Mouse (Mus musculus) gastrocnemius, postnatal 10 days (tissue): ENCODE data around the gene Syt1. TPM values are rescaled to one million over a fixed set of nuclear protein-coding genes. Genes with fewer than 3 reads are reported as not detected.

ENCODE experiments used
- DNase-seq: peaks from one replicate; pipeline ENCODE4 v3.0.0; 2021; ENCODE audit warnings: mixed read lengths
- total RNA-seq, 2 experiments: library from RNA; stranded (reverse); gene quantifications; 2 replicates each; pipeline ENCODE4 v1.2.3; 2021

The Syt1 gene
- total RNA-seq, 2 experiments from 2014 or later: 1.3 TPM

- no peak for DNase-seq
Observed at GRCm38 (mm10) chr10:108572764-108573163, 438.0 kb downstream of the Syt1 start.

DNA sequence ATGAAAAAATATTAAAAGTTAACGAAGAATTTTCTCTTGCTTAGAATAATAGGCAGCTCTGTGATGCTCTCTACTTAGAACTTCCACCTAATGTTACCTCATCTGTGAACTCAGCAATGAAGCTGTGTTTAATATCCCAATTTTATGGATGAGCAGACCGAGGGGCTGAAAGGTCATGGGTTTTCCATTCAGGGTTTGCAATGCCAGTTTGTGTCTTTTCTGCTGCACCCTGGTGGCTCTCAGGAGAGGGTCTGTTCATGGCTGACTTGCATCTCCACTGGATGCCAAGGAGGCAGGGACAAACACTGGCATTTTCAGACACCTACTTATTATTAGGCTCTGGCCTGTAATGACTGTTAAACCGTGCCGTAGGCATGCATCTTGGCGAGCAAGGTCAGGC lies 439.7 kb downstream of the Syt1 start:
- DNase-seq: no peak

DNA sequence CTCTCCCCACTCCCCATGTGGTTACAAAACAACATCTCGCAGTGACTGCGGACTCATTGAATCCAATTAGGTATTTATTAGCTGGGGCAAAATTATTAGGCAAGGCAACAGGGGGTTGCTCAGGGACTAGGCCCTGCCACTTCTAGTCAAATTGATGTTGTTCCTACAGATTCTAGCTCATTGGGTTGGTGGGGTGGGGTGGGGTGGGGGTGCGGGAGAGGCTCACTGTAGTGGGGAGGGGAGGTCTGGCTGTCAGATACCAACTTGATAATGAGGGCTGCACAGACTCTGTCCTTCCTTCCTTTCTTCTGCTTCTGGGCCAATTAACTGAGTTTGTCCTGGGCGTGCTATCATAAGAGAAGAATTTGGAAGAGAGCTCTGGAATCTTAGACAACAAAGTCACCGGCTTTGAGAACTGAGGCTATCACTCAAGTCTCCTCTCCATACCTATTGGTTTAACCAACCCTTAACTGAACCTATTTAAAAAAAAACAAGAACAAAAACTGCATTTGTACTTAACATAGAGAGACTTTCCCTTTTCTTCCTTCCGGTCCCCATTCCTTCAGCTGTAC lies 441.1 kb downstream of the Syt1 start:
- no peak for DNase-seq

GRCm38 (mm10) chr10:108568925-108569324 lies 441.9 kb downstream of the Syt1 start:
- no peak for DNase-seq

GRCm38 (mm10) chr10:108568136-108568535 lies 442.6 kb downstream of the Syt1 start:
- no peak for DNase-seq

DNA sequence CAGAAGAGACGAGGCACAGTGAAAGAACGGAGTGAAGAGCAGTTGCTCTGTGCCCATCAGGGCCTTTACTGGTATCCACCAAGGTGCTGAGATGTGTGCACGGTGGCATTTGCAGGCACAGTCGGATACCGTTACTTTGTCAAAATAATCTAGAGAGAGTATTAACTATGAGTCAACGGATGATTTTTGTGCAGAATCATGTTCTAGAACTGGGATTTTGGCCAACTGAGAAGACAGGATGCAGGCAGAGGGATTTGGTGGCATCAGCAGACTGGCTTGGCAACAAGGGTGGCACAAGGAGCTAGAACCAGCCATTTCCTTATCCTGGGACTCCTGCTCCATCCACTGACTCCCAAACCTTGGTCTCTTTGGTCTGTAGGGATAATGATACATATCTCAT lies 443.3 kb downstream of the Syt1 start:
- DNase-seq: no peak

DNA sequence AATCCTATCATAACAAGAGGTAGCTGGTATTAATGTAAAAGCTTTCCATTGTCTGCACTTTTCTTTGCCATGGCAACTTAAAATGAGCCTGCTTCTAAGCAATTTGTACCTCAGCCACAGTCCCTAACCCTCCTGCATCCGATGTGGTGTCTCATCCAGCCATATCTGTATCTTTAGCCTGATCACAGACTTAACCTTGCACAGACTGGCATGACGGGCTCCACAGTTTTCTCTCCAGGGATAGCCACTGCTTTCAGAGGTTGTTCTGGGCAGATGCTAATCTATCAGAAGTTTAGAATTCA lies 451.2 kb downstream of the Syt1 start:
- DNase-seq: no peak

- DNase-seq: no peak
Observed at GRCm38 (mm10) chr10:108558812-108559606, 451.8 kb downstream of the Syt1 start.

DNA sequence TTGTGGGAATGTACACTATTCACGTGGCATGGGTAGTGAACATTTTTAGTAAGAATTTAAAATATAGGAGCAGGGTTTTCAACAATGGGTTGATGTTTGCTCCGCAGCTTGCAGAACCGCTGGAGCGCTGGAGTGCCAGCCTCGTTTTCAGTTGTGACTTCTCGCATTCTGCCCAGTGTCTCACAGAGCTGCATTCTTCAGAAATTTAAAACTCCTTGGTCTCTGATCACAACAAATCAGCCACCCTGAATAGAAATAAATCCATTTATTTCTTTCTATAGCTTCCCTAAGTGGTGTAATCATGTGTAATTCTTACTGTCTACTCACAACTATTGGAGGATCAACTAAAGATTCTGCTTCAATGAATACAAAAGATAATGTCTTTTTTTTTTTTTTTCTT lies 458.2 kb downstream of the Syt1 start:
- DNase-seq: no peak

- no peak for DNase-seq
Observed at GRCm38 (mm10) chr10:108545715-108546114, 465.1 kb downstream of the Syt1 start.

DNA sequence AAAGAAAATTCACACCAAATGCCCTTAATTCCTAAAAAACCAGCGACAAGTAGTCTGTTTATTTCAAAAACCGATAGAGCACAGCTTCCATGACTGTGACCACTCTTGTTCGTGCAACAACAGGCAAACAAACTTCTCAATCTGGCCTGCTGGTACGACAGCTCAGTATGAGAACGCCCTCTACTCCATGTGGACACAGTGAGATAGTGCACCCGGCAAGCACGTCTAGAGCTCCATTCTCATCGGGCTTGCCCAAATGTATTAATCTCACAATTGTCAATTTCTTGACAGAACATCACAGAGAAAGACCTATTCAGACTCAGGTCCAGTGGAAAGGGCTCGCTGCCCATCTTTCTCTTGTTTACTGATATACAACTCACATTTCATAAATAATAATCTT lies 469.2 kb downstream of the Syt1 start:
- no peak for DNase-seq

- DNase-seq: no peak
Observed at GRCm38 (mm10) chr10:108538546-108538945, 472.2 kb downstream of the Syt1 start.

DNA sequence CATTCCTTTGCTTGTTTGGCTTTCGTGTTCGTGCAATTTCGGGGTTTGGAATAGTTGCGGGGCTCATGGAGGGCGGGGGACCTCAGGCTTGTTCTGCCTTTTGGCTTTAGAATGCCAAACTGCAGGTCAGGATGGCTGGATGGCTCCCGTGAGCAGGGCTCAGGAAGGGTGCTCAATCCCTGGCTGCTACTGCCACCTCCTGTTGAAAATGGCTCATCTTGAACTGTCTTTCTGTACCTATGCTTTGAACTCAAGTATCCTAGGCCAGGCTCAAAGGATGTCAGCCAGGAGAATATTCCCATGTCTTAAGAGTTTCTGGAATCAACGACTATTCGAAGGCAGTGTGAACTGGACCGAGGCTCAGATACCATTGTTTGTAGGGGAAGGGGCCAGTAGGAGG lies 473.1 kb downstream of the Syt1 start:
- no peak for DNase-seq

DNA sequence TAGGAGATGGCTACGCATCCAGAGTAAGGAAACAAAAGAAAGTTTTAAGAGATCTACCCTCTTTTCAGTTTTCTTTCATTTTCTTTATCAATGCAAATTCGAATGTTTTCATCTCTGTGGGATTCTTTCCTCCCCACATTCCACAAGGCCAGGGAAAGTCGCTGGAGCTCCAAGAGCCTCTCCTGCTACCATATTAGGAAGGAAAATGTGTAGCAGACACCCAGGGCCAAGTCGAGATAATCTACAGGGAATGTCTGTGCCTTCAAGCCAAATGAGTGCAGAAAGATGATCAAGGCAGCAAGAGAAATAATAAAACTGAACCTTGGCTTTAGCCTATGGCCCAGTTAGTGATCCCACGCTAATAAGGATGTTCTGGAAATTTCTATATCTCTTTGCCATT lies 474.9 kb downstream of the Syt1 start:
- no peak for DNase-seq

DNA sequence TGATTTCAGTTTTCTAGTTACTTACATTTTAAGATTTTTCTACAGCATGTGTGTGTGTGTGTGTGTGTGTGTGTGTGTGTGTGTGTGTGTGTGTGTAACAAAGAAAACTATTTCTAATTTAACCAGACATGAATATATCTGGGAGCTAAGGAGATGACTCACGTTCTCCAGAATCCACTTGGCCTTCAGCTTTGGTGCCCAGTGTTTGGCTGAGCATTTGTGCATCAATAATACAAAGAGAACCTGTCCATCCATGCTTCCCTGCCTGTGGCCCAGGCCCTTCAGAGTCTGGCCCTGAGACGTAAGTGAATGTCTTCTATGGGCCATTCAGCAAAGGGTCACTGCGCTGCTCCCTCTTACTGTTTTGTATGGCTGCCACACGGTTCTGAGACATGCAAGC lies 476.7 kb downstream of the Syt1 start:
- DNase-seq: no peak

DNA sequence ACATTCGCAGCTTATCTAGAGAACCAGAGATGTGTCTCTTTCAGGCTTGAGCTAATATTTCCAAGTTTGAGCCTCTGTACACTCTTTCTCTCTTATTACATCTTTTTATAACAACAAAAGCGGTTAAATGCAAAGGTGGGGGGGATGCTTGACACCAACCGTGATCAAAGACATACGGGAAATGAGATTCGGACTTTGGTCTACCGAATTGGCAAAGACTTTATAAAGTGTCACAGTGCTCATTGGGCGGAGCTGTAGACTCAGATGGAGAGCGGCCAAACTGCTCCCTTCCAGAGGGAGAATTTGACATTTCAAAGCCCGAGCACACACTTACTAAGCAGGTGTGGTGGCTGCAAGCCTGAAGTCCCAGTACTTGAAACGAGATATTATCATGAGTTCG lies 477.9 kb downstream of the Syt1 start:
- DNase-seq: no peak

GRCm38 (mm10) chr10:108532283-108532682 lies 478.5 kb downstream of the Syt1 start:
- no peak for DNase-seq

DNA sequence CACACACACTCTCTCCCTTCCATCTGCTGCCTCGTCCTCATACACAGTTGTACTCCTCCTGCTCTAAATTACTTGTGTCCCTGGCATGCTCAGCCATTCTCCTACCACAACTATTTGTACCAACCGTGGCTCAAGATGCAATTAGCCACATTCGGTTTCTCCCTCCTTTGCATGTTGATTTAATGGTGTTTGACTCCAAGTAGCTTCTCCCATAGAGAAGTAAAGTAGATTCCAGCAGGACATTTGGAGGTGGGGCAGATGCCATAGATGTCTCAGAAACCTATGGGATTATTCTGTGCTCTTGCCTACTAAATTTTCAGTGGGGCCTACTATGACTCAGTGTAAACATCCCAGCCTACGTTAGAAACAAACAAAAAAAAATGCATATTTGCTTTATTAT lies 479.1 kb downstream of the Syt1 start:
- no peak for DNase-seq

DNA sequence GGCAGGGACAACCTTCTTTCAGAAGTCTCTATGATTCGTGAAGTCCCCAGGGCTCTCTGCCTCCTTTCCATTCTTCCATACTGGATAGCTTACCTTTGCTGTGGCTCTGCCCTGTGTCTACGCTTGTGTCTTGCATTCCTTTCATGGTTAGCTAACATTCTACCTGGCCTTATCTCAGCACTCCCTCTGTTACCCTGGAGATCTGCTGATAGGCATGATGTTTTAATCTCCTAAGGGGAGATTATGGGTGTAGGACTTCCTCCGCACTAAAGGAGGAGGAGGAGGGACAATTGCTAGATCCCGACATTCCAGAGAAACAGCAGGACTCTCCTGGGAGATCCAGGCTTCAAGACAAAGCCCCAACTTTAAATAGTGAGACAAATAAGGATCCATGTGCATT lies 479.7 kb downstream of the Syt1 start:
- DNase-seq: no peak

- no peak for DNase-seq
Observed at GRCm38 (mm10) chr10:108528338-108528737, 482.4 kb downstream of the Syt1 start.

DNA sequence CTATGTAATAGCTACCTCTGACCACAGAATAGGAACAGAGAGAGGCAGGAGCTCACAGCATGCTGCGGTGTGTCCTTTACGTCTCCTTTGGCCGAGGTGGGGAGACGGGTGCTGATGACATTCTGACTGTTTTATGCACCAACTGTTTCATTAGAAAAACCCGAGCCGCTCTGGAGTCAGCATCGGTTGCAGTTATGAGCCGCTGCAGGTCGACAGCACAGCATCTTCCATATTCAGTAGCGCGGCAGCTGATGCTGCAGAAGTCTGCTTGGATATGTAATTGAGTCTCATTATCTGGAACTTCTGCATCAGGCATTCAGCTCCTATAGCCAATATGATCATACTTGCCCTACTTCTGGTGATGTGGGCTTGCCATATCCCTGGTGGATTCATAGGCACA lies 485.3 kb downstream of the Syt1 start:
- no peak for DNase-seq

DNA sequence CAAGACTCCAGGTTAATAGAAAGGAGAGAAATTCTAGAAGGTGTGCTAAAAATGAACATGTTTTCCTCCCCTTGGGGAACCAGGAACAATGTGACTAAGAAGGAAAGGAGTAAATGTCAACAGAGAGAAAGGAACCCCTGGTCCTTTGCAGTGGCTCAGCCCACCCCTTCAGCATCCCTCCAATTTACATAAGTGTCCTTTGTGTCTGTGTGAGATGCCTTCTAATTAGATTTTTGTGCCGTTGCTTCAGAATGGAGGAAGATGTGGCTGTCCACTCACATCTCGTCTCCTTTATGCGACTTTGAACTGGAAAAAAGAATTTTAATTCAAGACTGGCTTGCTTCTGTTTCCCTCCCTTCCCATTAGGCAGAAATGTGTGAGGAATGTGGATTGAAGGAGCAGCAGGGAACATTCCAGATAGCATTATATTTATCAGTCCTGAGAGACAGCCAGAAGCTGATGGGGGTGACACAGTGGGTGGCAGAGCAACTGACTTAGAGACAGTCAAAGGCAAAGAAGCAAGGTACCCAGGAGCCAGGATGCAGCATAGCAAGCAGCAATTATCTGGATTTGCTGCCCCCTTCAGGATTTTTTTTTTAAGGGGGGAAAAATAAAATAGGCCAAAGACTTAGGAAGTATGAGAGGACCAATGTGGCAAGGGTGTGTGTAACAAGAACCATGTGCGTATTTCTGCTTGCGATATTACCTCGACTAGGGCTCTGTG lies 486.3 kb downstream of the Syt1 start:
- DNase-seq: no peak

GRCm38 (mm10) chr10:108519156-108519555 lies 491.6 kb downstream of the Syt1 start:
- no peak for DNase-seq

DNA sequence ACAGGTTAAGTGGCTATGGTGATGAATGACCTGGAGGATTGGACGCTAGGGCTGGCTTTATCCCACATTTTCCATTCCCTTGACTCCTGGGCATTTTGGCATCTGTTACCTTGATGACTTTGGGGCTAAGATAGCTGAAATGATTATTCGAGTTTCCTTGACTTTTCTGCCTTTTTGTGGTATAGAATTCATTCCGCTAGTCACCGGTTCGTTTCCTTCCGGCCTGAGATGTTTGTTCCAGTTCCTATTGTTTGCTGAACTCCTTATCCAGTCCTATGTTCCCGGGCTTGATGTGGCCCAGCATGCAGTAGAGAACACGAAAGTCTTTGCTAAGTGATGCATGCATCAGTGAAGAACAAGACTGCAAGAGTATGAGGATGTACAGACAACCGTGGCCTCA lies 493.7 kb downstream of the Syt1 start:
- no peak for DNase-seq
